Mouse (Mus musculus) myocyte (in vitro differentiated cells): Measurements from ENCODE around the gene Asxl1. TPM values are rescaled to one million over a fixed set of nuclear protein-coding genes. Genes with fewer than 3 reads are reported as not detected.

Source experiments
- H3K27me3 ChIP-seq: one replicate; pipeline ENCODE4 v1.6.1; 2011; ENCODE audit not compliant: control insufficient read depth, insufficient read depth, insufficient read length
- H3K36me3 ChIP-seq: one replicate; pipeline ENCODE4 v1.6.1; 2011; ENCODE audit not compliant: control insufficient read depth, insufficient read depth
- H3K4me2 ChIP-seq: one replicate; pipeline ENCODE4 v1.6.1; 2011; ENCODE audit warnings: low read depth, control low read depth
- H3K4me3 ChIP-seq: one replicate; pipeline ENCODE4 v1.5.1; 2011; ENCODE audit warnings: mild to moderate bottlenecking, control low read depth, moderate library complexity
- H3K79me2 ChIP-seq: one replicate; pipeline ENCODE4 v1.6.1; 2011; ENCODE audit not compliant: control insufficient read depth, insufficient read depth
- H3ac ChIP-seq: one replicate; pipeline ENCODE4 v1.6.1; 2011; ENCODE audit not compliant: control insufficient read depth, insufficient read length
- CEBPB ChIP-seq: IDR thresholded peaks from 2 replicates; pipeline ENCODE4 v1.6.1; 2011; ENCODE audit warnings: mild to moderate bottlenecking, moderate library complexity; ENCODE audit not compliant: poor library complexity, insufficient read depth, severe bottlenecking
- E2F4 ChIP-seq: IDR thresholded peaks from one replicate; pipeline ENCODE4 v1.6.1; 2011; ENCODE audit warnings: mild to moderate bottlenecking, control low read depth, moderate library complexity; ENCODE audit not compliant: insufficient read depth
- MAX ChIP-seq: IDR thresholded peaks from one replicate; pipeline ENCODE4 v1.6.1; 2011; ENCODE audit warnings: low read depth, mild to moderate bottlenecking, control low read depth
- MYOD1 ChIP-seq, 3 experiments: IDR thresholded peaks; one replicate each; pipeline ENCODE4 v1.6.1; 2011; ENCODE audit warnings: control low read depth in 2 of 3, low read depth in 2 of 3, mild to moderate bottlenecking in 2 of 3, moderate library complexity in 1 of 3; ENCODE audit not compliant: insufficient read length in 2 of 3, control insufficient read depth in 1 of 3
- MYOG ChIP-seq, 3 experiments: IDR thresholded peaks; one replicate each; pipeline ENCODE4 v1.6.1; 2011; ENCODE audit warnings: control low read depth in 2 of 3, low read depth in 2 of 3, mild to moderate bottlenecking in 2 of 3; ENCODE audit not compliant: insufficient read length in 2 of 3, control insufficient read depth in 1 of 3, insufficient read depth in 1 of 3
- POLR2A ChIP-seq: IDR thresholded peaks from one replicate; pipeline ENCODE4 v1.6.1; 2011; ENCODE audit warnings: low read depth, mild to moderate bottlenecking, control low read depth, moderate library complexity; ENCODE audit not compliant: insufficient read length
- POLR2AphosphoS2 ChIP-seq: IDR thresholded peaks from one replicate; pipeline ENCODE4 v1.6.1; 2011; ENCODE audit warnings: low read depth, control low read depth; ENCODE audit not compliant: insufficient read length
- REST ChIP-seq: IDR thresholded peaks from one replicate; pipeline ENCODE4 v1.6.1; 2011; ENCODE audit warnings: mild to moderate bottlenecking, control low read depth, moderate library complexity; ENCODE audit not compliant: insufficient read depth, insufficient read length
- SRF ChIP-seq: IDR thresholded peaks from one replicate; pipeline ENCODE4 v1.6.1; 2011; ENCODE audit warnings: low read depth; ENCODE audit not compliant: control insufficient read depth, insufficient read length
- TCF12 ChIP-seq: IDR thresholded peaks from one replicate; pipeline ENCODE4 v1.6.1; 2011; ENCODE audit warnings: mild to moderate bottlenecking, control low read depth; ENCODE audit not compliant: poor library complexity, insufficient read depth, severe bottlenecking
- TCF3 ChIP-seq: IDR thresholded peaks from one replicate; pipeline ENCODE4 v1.6.1; 2011; ENCODE audit warnings: low read depth, control low read depth; ENCODE audit not compliant: insufficient read length
- USF1 ChIP-seq: IDR thresholded peaks from one replicate; pipeline ENCODE4 v1.6.1; 2011; ENCODE audit warnings: low read depth, mild to moderate bottlenecking, control low read depth, moderate library complexity
- polyA plus RNA-seq: library from polyadenylated mRNA; unstranded; fragments of >200 nt; fragmentation: generic; extraction: Trizol; gene quantifications from one replicate; pipeline ENCODE4 v1.2.1, GENCODE M21; 2012; ENCODE audit warnings: missing spikeins

Gene Asxl1
- polyA plus RNA-seq, 1 experiment: 15.4 TPM

DNA sequence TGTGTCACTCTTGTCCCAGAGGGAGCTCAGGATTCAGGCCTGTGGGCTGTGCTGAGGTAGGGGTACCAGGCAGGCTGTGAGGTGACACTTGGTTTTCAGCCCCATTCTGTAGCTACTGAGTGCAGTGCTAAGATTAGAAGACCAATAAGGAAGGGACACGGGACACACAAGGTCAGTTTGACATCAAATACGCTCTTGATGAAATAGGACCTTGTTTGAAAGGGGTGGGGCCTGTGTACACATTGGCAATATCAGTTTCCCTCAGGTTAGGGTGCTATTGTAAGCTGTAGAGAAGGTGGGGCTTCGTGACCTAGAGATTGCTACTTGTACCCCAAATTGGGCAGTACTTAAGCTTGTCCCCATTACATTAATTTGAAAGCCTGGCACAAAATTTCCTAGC is 59.3 kb downstream of the Asxl1 start:
- Histone ChIP-seq H3K4me3 (no peak overlapping the region), H3K4me2 (no peak overlapping the region), H3K79me2 (no peaks in the 10 kb centered on the region), H3K27me3 (no peaks in the 10 kb centered on the region), H3ac (no peak overlapping the region), H3K36me3 (peaks cover 10% of the 10 kb centered on the region)
- TF ChIP-seq POLR2AphosphoS2: peak; percentile 49
- no peak for TF ChIP-seq TCF3
- no peak for TF ChIP-seq SRF
- TF ChIP-seq E2F4: no peak

GRCm38 (mm10) chr2:153406882-153407281 is 61.3 kb downstream of the Asxl1 start:
- Histone ChIP-seq H3K36me3 (no peaks in the 10 kb centered on the region), H3ac (no peak overlapping the region), H3K79me2 (no peaks in the 10 kb centered on the region), H3K4me3 (no peak overlapping the region), H3K27me3 (no peaks in the 10 kb centered on the region), H3K4me2 (no peak overlapping the region)
- peak; percentile 51 for TF ChIP-seq POLR2AphosphoS2
- no peak for TF ChIP-seq CEBPB

DNA sequence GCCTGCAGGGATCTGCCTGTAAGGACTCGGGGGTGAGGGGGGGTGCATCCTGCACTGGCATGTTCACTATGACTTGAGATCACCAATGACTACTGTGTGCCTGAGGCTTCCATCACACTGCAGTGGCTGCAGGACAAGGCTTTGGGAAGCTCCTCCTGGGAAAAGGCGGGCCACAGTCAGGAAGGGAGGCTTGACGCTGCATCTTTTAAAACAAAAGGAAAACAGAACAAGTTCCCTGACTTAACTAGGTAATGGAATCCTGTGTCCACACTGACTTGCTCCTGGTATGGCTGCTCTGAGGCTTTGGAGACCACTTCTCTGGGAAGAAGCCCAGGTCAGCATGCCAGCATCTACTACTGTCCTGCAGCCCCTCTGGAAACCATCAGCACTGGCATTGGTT is 63.3 kb downstream of the Asxl1 start:
- H3K27me3 ChIP-seq: no peaks in the 10 kb centered on the region
- no peaks in the 10 kb centered on the region for H3K79me2 ChIP-seq
- TF ChIP-seq USF1: no peak
- TF ChIP-seq POLR2AphosphoS2: peak; percentile 19
- no peak overlapping the region for H3K4me3 ChIP-seq
- no peak overlapping the region for H3ac ChIP-seq
- no peak overlapping the region for H3K4me2 ChIP-seq
- no peaks in the 10 kb centered on the region for H3K36me3 ChIP-seq

DNA sequence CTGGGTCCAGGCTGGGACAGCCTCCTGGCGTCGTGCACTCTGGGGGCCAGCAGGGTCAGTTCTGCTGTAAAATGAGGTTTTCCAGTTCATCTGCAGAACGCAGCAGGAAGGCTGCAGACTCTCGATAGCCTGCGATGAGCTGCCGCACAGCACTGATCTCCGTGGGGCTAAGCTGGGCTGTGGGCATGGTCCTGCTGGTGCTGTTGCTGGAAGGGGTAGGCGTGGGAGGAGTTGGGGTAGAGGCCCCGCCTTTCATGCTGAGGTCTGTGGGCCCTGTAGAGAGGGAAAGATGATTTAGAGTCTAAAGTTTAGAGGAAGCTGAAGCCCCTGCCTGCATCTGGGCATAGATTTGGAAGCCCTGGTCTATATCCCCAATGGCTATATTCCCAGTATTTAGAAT is 65.9 kb downstream of the Asxl1 start:
- H3K27me3 ChIP-seq: no peaks in the 10 kb centered on the region
- TF ChIP-seq POLR2AphosphoS2: peak; percentile 42
- no peak for TF ChIP-seq MAX
- H3ac ChIP-seq: no peak overlapping the region
- no peak overlapping the region for H3K4me2 ChIP-seq
- H3K36me3 ChIP-seq: no peaks in the 10 kb centered on the region
- no peaks in the 10 kb centered on the region for H3K79me2 ChIP-seq
- no peak overlapping the region for H3K4me3 ChIP-seq

DNA sequence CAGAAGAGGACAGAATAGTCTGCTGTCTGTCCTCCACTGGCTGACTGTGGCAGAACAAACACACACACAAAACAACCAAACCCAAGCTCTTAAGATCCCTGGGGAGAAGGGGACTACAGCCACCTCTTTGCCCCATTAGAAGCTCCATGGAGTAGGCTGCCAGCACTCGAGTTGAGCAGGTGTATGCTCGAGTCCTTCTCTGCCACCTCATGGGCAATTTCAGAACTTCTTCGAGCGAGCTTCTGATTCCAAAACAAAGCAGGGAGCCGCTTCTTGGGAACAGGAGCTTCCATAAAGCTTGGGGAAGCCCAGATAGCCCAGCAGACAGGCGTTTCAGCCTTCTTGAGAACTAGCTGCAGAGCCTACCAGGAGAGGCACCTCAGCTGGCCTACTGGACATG is 66.9 kb downstream of the Asxl1 start:
- no peaks in the 10 kb centered on the region for H3K79me2 ChIP-seq
- TF ChIP-seq USF1: no peak
- no peak for TF ChIP-seq TCF12
- no peak for TF ChIP-seq POLR2A
- TF ChIP-seq SRF: no peak
- no peak for TF ChIP-seq MAX
- no peak for TF ChIP-seq MYOD1 (IDR thresholded peaks at IDR 0.05; ENCODE audit: control insufficient read depth in 1 of 3, insufficient read length in 2 of 3, low read depth in 2 of 3)
- no peak for TF ChIP-seq E2F4
- TF ChIP-seq REST: no peak
- H3K27me3 ChIP-seq: no peaks in the 10 kb centered on the region
- H3ac ChIP-seq: no peak overlapping the region
- H3K36me3 ChIP-seq: no peaks in the 10 kb centered on the region
- H3K4me3 ChIP-seq: no peak overlapping the region
- H3K4me2 ChIP-seq: no peak overlapping the region

- no peak for TF ChIP-seq POLR2AphosphoS2
- TF ChIP-seq CEBPB: no peak
- no peak for TF ChIP-seq REST
- TF ChIP-seq MAX: no peak
- TF ChIP-seq TCF12: no peak
- TF ChIP-seq MYOD1 (IDR thresholded peaks at IDR 0.05; ENCODE audit: control insufficient read depth in 1 of 3, insufficient read length in 2 of 3, low read depth in 2 of 3): no peak
- TF ChIP-seq TCF3: no peak
- no peak for TF ChIP-seq USF1
- no peak for TF ChIP-seq POLR2A
- TF ChIP-seq E2F4: no peak
- no peak for TF ChIP-seq SRF
- no peak for TF ChIP-seq MYOG (IDR thresholded peaks at IDR 0.05; ENCODE audit: control insufficient read depth in 1 of 3, insufficient read depth in 1 of 3, insufficient read length in 2 of 3, low read depth in 2 of 3)
These were observed 69.0 kb downstream of the Asxl1 start for GRCm38 (mm10) chr2:153414607-153415006.

More at GRCm38 (mm10) chr2:153414607-153415006, 69.0 kb downstream of the Asxl1 start:
- Histone ChIP-seq H3K79me2 (no peaks in the 10 kb centered on the region), H3K36me3 (no peaks in the 10 kb centered on the region), H3K4me3 (no peak overlapping the region), H3K4me2 (no peak overlapping the region), H3K27me3 (no peaks in the 10 kb centered on the region), H3ac (no peak overlapping the region)
